Mouse (Mus musculus): Measurements from ENCODE around the gene Rrh. TPM values are rescaled to one million over a fixed set of nuclear protein-coding genes. Genes with fewer than 3 reads are reported as not detected.

The Rrh gene
- polyA plus RNA-seq, 1 experiment from 2014 or later, result not detected

DNA sequence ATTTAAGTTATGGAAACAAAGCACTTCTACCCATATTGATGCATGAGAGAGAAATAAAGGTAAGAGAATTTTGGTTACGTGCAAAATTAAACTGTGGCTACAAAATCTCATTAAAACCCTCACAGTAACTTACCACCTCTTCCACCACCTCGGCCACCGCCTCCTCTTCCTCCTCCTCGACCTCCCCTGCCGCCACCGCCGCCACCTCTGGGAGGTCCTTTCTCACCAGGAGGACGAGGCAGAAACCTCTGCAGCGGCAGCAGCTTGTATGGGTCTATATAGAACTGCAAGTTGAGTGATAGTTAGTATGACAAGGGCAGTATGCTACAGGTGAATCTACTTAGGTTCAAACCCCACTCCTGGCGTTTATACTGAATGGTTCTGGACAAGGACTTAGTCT lies 4.3 kb upstream of the Rrh start:
- Histone ChIP-seq H3K4me1 (peaks cover 9% of the 10 kb centered on the region), H3K9ac (no peak overlapping the region), H3K9me3 (replicated peaks) (no peaks in the 10 kb centered on the region), H3K27ac (no peak overlapping the region), H3K36me3 (peaks cover 31% of the 10 kb centered on the region), H3K27me3 (no peaks in the 10 kb centered on the region), H3K4me2 (replicated peaks) (no peak overlapping the region), H3K4me3 (no peak overlapping the region)
- no peak for ATAC-seq (ENCODE audit: low FRiP score)
- 91% methylated on average over 10 of the region's 10 CpGs for WGBS

DNA sequence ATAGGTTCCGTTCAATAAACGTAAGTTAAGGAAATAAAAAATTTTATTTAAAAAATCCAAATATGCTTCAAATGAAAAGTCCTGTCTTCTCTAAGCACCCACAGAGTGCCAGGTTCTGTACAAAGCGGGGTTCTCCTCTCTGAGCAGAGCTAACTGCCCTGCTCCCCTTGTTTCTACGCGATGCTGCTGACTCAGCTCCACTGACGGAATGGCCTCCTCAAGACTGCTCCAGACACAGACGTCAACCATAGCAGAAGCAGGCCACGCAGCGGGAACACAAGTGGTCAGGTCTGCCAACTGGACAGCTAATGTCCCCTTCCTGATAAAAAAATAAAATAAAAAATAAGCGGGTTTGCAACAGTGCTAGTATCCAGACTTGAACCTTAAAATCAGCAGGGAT lies 2.5 kb upstream of the Rrh start:
- Histone ChIP-seq H3K9ac (no peak overlapping the region), H3K4me1 (peaks cover 6% of the 10 kb centered on the region), H3K27ac (no peak overlapping the region), H3K4me3 (no peak overlapping the region), H3K36me3 (peaks cover 31% of the 10 kb centered on the region), H3K4me2 (replicated peaks) (no peak overlapping the region), H3K27me3 (no peaks in the 10 kb centered on the region), H3K9me3 (replicated peaks) (no peaks in the 10 kb centered on the region)
- no peak for ATAC-seq (ENCODE audit: low FRiP score)
- 95% methylated on average over 10 of the region's 10 CpGs for WGBS

GRCm38 (mm10) chr3:129824146-129824545 lies 1.8 kb upstream of the Rrh start:
- no peak overlapping the region for H3K4me3 ChIP-seq
- H3K9ac ChIP-seq, result no peak overlapping the region
- ATAC-seq (ENCODE audit: low FRiP score), result no peak
- no peak overlapping the region for H3K4me2 ChIP-seq (replicated peaks)
- H3K27ac ChIP-seq, result no peak overlapping the region
- H3K9me3 ChIP-seq (replicated peaks), result no peaks in the 10 kb centered on the region
- H3K36me3 ChIP-seq, result peaks cover 31% of the 10 kb centered on the region
- H3K4me1 ChIP-seq, result no peaks in the 10 kb centered on the region
- WGBS, result 91% methylated on average over 4 of the region's 4 CpGs
- no peaks in the 10 kb centered on the region for H3K27me3 ChIP-seq

DNA sequence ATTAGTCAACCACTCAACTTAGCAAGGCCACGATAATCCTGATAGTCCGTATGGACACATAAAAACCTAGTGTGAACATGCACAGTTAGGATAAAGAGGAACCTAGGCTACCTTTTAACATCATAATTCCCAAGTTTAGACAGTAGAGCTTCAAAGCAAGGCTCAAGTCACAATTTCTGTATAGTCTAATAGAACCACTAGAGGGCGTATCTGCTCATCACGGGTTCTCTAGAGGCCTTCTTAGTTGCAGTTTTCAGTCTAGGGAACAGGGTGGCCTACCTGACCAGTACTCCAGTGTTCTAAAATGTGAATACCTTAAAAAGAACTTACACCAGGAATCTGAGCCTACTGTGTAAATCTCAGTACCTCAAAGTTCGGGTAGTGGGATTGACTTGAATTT lies 906 bp upstream of the Rrh start:
- Histone ChIP-seq H3K4me2 (replicated peaks) (no peak overlapping the region), H3K9me3 (replicated peaks) (no peaks in the 10 kb centered on the region), H3K36me3 (peaks cover 28% of the 10 kb centered on the region), H3K4me3 (no peak overlapping the region), H3K27me3 (no peaks in the 10 kb centered on the region), H3K4me1 (no peaks in the 10 kb centered on the region), H3K27ac (no peak overlapping the region), H3K9ac (no peak overlapping the region)
- 58% methylated on average over 5 of the region's 5 CpGs for WGBS
- ATAC-seq (ENCODE audit: low FRiP score), result peak; percentile 19; the same call in 1 of the 2 replicates

GRCm38 (mm10) chr3:129821736-129822135 lies 651 bp downstream of the Rrh start:
- H3K27me3 ChIP-seq, result no peaks in the 10 kb centered on the region
- no peak overlapping the region for H3K4me3 ChIP-seq
- H3K4me1 ChIP-seq, result no peaks in the 10 kb centered on the region
- 79% methylated on average over 8 of the region's 8 CpGs for WGBS
- H3K9ac ChIP-seq, result no peak overlapping the region
- no peak overlapping the region for H3K27ac ChIP-seq
- H3K9me3 ChIP-seq (replicated peaks), result no peaks in the 10 kb centered on the region
- no peak overlapping the region for H3K4me2 ChIP-seq (replicated peaks)
- H3K36me3 ChIP-seq, result peaks cover 28% of the 10 kb centered on the region
- no peak for ATAC-seq (ENCODE audit: low FRiP score)

DNA sequence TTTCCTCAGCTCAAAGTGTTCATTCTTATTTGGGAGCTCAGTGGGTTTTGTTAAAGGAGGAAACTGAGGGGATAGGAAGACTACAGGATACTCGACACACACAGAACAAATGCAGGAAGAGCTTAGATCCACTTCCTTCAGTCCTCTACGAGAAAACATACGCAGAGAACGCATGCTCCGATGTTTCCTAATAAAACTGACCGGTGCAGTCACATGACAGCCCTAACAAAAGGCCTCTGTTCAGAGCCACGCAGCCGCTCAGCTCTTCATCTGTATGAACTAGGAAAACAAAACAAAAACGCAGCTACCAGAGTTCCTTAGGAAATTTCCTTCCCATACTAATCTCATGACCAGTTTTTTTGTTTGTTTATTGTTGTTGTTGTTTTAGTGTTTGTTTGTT lies 1.5 kb downstream of the Rrh start:
- 66% methylated on average over 9 of the region's 9 CpGs for WGBS
- Histone ChIP-seq H3K4me2 (replicated peaks) (no peak overlapping the region), H3K4me1 (no peaks in the 10 kb centered on the region), H3K9me3 (replicated peaks) (no peaks in the 10 kb centered on the region), H3K9ac (no peak overlapping the region), H3K36me3 (peaks cover 23% of the 10 kb centered on the region), H3K27me3 (no peaks in the 10 kb centered on the region), H3K27ac (no peak overlapping the region), H3K4me3 (no peak overlapping the region)
- no peak for ATAC-seq (ENCODE audit: low FRiP score)

- Histone ChIP-seq H3K4me3 (no peak within 1 kb of the TSS), H3K4me1 (no peaks in the 10 kb centered on the region), H3K27me3 (no peaks in the 10 kb centered on the region), H3K27ac (no peak within 1 kb of the TSS), H3K36me3 (no peaks in the 10 kb centered on the region), H3K9ac (no peak within 1 kb of the TSS), H3K4me2 (replicated peaks) (no peak within 1 kb of the TSS), H3K9me3 (replicated peaks) (no peaks in the 10 kb centered on the region)
- no peak for ATAC-seq (ENCODE audit: low FRiP score)
- WGBS, result 80% methylated on average over 10 of the region's 10 CpGs
These were observed 18.6 kb downstream of the Rrh start, which contains the start of gene Lrit3 for GRCm38 (mm10) chr3:129803765-129804164. TSS of gene Lrit3 (minus strand) at chr3:129804030.

- Histone ChIP-seq H3K4me2 (replicated peaks) (no peak overlapping the region), H3K9me3 (replicated peaks) (no peaks in the 10 kb centered on the region), H3K27me3 (no peaks in the 10 kb centered on the region), H3K4me1 (no peaks in the 10 kb centered on the region), H3K4me3 (no peak overlapping the region), H3K9ac (no peak overlapping the region), H3K36me3 (no peaks in the 10 kb centered on the region), H3K27ac (no peak overlapping the region)
- no peak for ATAC-seq (ENCODE audit: low FRiP score)
- WGBS, result 81% methylated on average over 2 of the region's 2 CpGs
These were observed 23.4 kb downstream of the Rrh start for GRCm38 (mm10) chr3:129799011-129799410.

- Histone ChIP-seq H3K4me2 (replicated peaks) (no peak overlapping the region), H3K4me1 (no peaks in the 10 kb centered on the region), H3K36me3 (no peaks in the 10 kb centered on the region), H3K27ac (no peak overlapping the region), H3K9ac (no peak overlapping the region), H3K9me3 (replicated peaks) (no peaks in the 10 kb centered on the region), H3K27me3 (no peaks in the 10 kb centered on the region), H3K4me3 (no peak overlapping the region)
- WGBS, result 86% methylated on average over 11 of the region's 11 CpGs
- no peak for ATAC-seq (ENCODE audit: low FRiP score)
These were observed 23.8 kb downstream of the Rrh start for GRCm38 (mm10) chr3:129798551-129798950.

DNA sequence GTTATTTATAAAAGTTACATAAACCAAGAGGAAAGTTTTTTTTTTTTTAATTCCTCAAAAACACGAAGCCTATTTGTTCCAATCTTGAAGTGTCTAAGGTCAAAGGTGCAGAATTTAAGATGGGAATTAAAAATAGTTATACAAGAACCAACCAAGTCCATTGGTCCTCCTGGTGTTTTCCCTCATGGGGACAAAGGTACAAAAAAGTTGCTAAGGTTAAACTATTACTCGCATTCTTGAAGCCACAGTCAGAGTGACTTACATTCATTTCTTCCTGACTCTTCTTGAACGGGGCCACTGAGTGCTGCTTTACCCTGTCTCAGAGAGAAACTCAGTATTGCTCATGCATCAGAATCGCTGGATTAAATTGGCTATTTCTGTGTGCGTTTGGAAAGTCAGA lies 25.0 kb downstream of the Rrh start:
- H3K4me3 ChIP-seq, result no peak overlapping the region
- no peak for ATAC-seq (ENCODE audit: low FRiP score)
- WGBS, result 83% methylated on average over 5 of the region's 5 CpGs
- H3K27ac ChIP-seq, result no peak overlapping the region
- no peaks in the 10 kb centered on the region for H3K4me1 ChIP-seq
- no peaks in the 10 kb centered on the region for H3K27me3 ChIP-seq
- no peaks in the 10 kb centered on the region for H3K36me3 ChIP-seq
- no peak overlapping the region for H3K9ac ChIP-seq
- no peak overlapping the region for H3K4me2 ChIP-seq (replicated peaks)
- no peaks in the 10 kb centered on the region for H3K9me3 ChIP-seq (replicated peaks)

GRCm38 (mm10) chr3:129793801-129794200 lies 28.6 kb downstream of the Rrh start:
- no peak overlapping the region for H3K27ac ChIP-seq
- no peaks in the 10 kb centered on the region for H3K4me1 ChIP-seq
- H3K4me2 ChIP-seq (replicated peaks), result no peak overlapping the region
- 93% methylated on average over 5 of the region's 5 CpGs for WGBS
- no peak for ATAC-seq (ENCODE audit: low FRiP score)
- no peaks in the 10 kb centered on the region for H3K36me3 ChIP-seq
- H3K9me3 ChIP-seq (replicated peaks), result no peaks in the 10 kb centered on the region
- H3K9ac ChIP-seq, result no peak overlapping the region
- no peak overlapping the region for H3K4me3 ChIP-seq
- H3K27me3 ChIP-seq, result no peaks in the 10 kb centered on the region

DNA sequence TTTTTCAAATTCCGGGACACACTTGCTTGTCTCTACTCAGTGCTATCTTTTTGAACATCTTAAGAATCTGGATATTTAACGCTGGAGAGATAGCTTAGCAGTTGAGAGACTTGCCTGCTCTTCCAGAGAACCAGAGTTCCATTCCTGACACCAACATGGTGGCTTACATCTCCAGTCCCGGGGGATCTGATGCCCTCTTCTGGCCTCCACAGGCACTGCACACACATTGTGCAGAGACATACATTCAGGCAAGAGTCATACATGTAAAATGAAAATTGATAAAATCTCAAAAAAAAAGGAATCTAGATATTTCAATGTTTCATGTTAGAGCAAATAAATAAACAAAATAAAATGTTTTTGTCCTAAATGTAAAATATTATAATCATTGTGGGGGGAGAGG lies 39.6 kb downstream of the Rrh start:
- no peak for ATAC-seq (ENCODE audit: low FRiP score)
- no peaks in the 10 kb centered on the region for H3K9me3 ChIP-seq (replicated peaks)
- H3K27me3 ChIP-seq, result no peaks in the 10 kb centered on the region
- H3K4me3 ChIP-seq, result no peak overlapping the region
- H3K4me2 ChIP-seq (replicated peaks), result no peak overlapping the region
- H3K36me3 ChIP-seq, result no peaks in the 10 kb centered on the region
- no peaks in the 10 kb centered on the region for H3K4me1 ChIP-seq
- H3K27ac ChIP-seq, result no peak overlapping the region
- H3K9ac ChIP-seq, result no peak overlapping the region
- WGBS, result 89% methylated on average over 3 of the region's 3 CpGs

DNA sequence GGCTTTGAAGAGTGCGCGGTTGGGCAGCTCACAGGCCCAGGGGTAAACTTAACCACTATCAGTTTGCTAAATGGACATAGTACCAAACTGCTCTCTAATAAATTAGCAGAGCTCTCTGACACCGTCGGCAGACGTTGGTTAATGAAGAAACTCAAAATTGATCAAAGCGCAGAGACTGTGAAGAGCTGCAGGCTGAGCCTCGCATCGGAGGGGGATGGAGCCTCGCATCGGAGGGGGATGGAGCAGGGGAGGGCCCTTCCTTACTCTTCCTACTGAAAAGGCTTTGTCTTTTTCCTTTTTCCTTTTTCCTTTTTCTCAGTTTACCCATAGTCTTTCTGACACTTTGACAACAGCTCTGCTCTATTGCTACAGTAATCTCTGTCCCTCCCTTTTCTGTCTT lies 41.0 kb downstream of the Rrh start:
- 45% methylated on average over 10 of the region's 10 CpGs for WGBS
- no peaks in the 10 kb centered on the region for H3K4me1 ChIP-seq
- H3K9ac ChIP-seq, result no peak overlapping the region
- H3K27ac ChIP-seq, result no peak overlapping the region
- H3K36me3 ChIP-seq, result no peaks in the 10 kb centered on the region
- H3K4me2 ChIP-seq (replicated peaks), result no peak overlapping the region
- no peak overlapping the region for H3K4me3 ChIP-seq
- no peaks in the 10 kb centered on the region for H3K27me3 ChIP-seq
- H3K9me3 ChIP-seq (replicated peaks), result no peaks in the 10 kb centered on the region
- no peak for ATAC-seq (ENCODE audit: low FRiP score)

DNA sequence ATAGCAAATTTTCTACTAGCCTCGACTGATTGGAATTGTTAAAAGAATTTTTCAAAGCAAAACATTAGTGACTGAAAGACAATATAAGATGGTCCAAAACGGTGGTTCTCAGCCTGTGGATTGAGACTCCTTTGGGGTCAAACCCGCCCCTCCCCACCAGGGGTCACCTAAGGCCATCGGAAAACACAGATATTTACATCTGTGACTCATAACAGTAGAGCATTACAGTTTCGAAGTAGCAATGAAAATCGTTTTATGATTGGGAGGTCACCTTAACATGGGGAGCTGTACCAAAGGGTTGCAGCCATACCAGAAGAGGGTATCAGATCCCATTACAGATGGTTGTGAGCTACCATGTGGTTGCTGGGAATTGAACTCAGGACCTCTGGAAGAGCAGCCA lies 51.2 kb downstream of the Rrh start:
- no peak for ATAC-seq (ENCODE audit: low FRiP score)
- Histone ChIP-seq H3K4me1 (no peaks in the 10 kb centered on the region), H3K27me3 (no peaks in the 10 kb centered on the region), H3K9me3 (replicated peaks) (no peaks in the 10 kb centered on the region), H3K27ac (no peak overlapping the region), H3K4me2 (replicated peaks) (no peak overlapping the region), H3K4me3 (no peak overlapping the region), H3K9ac (no peak overlapping the region), H3K36me3 (no peaks in the 10 kb centered on the region)
- WGBS, result 79% methylated on average over 6 of the region's 6 CpGs

Data from hindbrain, embryonic 12.5 days (tissue).